Mouse (Mus musculus) kidney, postnatal 0 days (tissue): ENCODE measurements around the gene Lrrn2. TPM values are rescaled to one million over a fixed set of nuclear protein-coding genes. Genes with fewer than 3 reads are reported as not detected.
A peak's percentile ranks its signal among the peaks of the same experiment; 100 is the strongest.

ENCODE experiments used
- ATAC-seq: fragments of 200-750 bp; cut with Nextera tagmentation; replicated peaks from 2 replicates; pipeline ENCODE4 v1.8.0; 2017; ENCODE audit warnings: low read depth, moderate number of reproducible peaks, moderate TSS enrichment, moderate library complexity; ENCODE audit not compliant: low FRiP score
- DNase-seq: peaks from one replicate; pipeline ENCODE4 v3.0.0-alpha.2; 2016; ENCODE audit warnings: low spot score
- H3K27ac ChIP-seq: fragments of 300-500 bp; sonication (generic); 2 replicates; pipeline ENCODE4 v1.5.1; 2014; ENCODE audit warnings: mild to moderate bottlenecking
- H3K27me3 ChIP-seq: fragments of 300-500 bp; sonication (generic); 2 replicates; pipeline ENCODE4 v1.6.1; 2014; ENCODE audit warnings: low read length, mixed read lengths; ENCODE audit not compliant: insufficient read depth
- H3K36me3 ChIP-seq: fragments of 300-500 bp; sonication (generic); 2 replicates; pipeline ENCODE4 v1.6.1; 2014; ENCODE audit warnings: low read length, mixed read lengths; ENCODE audit not compliant: insufficient read depth
- H3K4me1 ChIP-seq: fragments of 300-500 bp; sonication (generic); replicated peaks from 2 replicates; pipeline ENCODE4 v1.6.1; 2014; ENCODE audit warnings: antibody characterized with exemption, low read length, mixed read lengths; ENCODE audit not compliant: insufficient read depth
- H3K4me2 ChIP-seq: fragments of 300-500 bp; sonication (generic); 2 replicates; pipeline ENCODE4 v1.6.1; 2014; ENCODE audit warnings: mild to moderate bottlenecking, low read length, moderate library complexity, mixed read lengths
- H3K4me3 ChIP-seq: fragments of 300-500 bp; sonication (generic); replicated peaks from 2 replicates; pipeline ENCODE4 v1.5.1; 2014; ENCODE audit warnings: low read depth, low read length
- H3K9ac ChIP-seq: fragments of 300-500 bp; sonication (generic); 2 replicates; pipeline ENCODE4 v1.6.1; 2014; ENCODE audit warnings: low read depth, low read length
- H3K9me3 ChIP-seq: fragments of 300-500 bp; sonication (generic); replicated peaks from 2 replicates; pipeline ENCODE4 v1.6.1; 2016; ENCODE audit warnings: low read length, inconsistent platforms, mixed read lengths
- CTCF ChIP-seq: IDR thresholded peaks from 2 replicates; pipeline ENCODE4 v1.5.1; 2016; ENCODE audit warnings: antibody characterized with exemption, low read depth, mild to moderate bottlenecking, moderate library complexity
- whole genome bisulfite sequencing: fragments of 180-500 bp; shearing (Covaris S2); extraction: QIAGEN DNeasy Blood & Tissue Kit; methylation state at CpG from one replicate; pipeline ENCODE4 v1.1.7; 2014; 5-methylcytosine and 5-hydroxymethylcytosine counted together
- polyA plus RNA-seq: library from polyadenylated mRNA; unstranded; fragments of >200 nt; fragmentation: Nextera tagmentation; extraction: Ambion mirVana; gene quantifications from 2 replicates; pipeline ENCODE4 v1.2.1, GENCODE M21; 2015

Lrrn2 gene
- polyA plus RNA-seq, 1 experiment from 2014 or later: 3.3 TPM

DNA sequence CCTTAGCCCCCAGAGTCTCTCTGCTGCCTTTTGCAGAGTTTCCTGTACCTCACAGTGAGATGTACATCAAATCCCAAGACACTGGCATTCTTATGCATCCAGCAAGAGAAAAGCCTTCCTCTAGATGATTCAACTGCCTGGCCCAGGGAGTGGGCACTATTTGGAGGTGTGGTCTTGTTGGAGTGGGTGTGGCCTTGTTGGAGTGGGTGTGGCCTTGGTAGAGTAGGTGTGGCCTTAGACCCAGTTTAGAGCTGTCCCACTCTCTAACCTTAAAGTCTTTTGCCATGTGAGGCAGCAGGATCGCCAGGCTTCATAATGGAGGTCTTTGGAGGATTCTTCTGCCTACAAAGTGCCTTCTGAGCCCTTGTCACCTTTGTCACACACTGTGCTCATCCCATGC, 29.9 kb downstream of the Lrrn2 start:
- TF ChIP-seq CTCF: no peak
- H3K27ac ChIP-seq: no peak overlapping the region
- ATAC-seq (no peak), DNase-seq (no peak)
- no peak overlapping the region for H3K9ac ChIP-seq
- no peak overlapping the region for H3K4me3 ChIP-seq
- H3K27me3 ChIP-seq: no peaks in the 10 kb centered on the region
- H3K9me3 ChIP-seq: no peaks in the 10 kb centered on the region
- no peaks in the 10 kb centered on the region for H3K4me1 ChIP-seq
- 94% methylated on average over 1 of the region's 1 CpGs for WGBS
- H3K4me2 ChIP-seq: no peak overlapping the region
- no peaks in the 10 kb centered on the region for H3K36me3 ChIP-seq

DNA sequence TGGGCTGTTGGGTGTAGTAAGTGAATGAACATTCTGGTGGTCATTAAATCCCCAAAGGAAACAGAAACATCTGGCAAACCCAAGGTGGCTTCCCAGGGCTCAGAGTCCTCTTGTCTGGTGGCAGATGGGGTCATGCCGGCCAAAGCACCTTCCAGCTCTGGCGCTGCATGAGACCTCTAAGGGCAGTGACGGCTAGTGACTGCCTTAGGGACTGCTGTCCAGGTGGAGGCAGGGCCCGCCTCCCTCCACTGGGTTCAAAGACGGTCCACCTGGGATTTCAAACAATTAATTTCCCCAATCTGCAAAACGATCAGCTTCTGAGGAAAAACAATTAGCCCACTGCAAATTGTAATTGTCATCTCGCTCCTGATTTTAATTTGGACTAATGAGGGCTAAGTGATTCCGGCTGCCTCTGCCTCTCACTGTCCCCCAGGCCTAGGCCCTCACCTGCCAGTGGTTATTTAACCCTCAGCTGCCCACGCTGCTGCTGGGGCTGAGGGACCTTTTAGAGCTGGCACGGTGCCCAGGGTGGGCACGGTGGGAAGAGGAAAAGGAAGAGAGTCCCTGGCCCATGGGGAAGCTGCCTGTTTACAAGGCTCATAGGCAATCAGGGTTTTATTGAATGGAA, 30.5 kb downstream of the Lrrn2 start:
- no peak overlapping the region for H3K4me3 ChIP-seq
- WGBS: 55% methylated on average over 11 of the region's 11 CpGs

DNA sequence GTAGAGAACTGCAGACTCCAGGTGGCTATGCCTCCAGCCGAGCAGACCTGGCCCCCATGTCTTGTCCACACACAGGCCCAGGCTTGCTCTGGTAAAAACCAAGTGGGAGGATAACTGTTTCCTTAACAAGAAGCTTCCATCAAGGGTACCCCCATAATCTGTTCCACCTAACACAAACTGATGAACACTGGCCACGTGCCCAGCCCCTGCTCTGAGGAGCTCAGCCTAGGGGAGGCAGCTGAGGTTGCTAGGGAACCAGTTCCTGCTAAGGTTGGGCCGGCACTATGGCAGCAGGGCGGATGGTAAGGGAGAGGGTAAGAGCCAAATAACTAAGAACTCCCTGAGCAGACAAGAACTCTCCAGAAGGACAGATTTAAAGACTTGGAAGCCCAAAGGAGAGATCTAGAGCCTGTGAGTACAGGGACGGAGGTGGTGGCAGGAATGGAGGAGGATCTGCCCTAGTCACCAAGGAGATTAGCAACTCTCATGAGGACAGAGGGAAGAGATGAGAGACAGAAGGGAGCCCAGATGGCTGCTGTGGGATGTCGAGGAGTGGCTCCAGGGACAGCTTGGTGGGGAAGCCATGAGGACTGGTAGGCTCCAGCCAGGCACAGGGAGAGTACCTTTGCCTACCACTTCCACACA, 35.9 kb downstream of the Lrrn2 start:
- DNase-seq (no peak), ATAC-seq (no peak)
- Histone ChIP-seq H3K4me1 (no peaks in the 10 kb centered on the region), H3K27me3 (no peaks in the 10 kb centered on the region), H3K9ac (no peak overlapping the region), H3K27ac (no peak overlapping the region), H3K36me3 (no peaks in the 10 kb centered on the region), H3K4me2 (no peak overlapping the region), H3K9me3 (no peaks in the 10 kb centered on the region), H3K4me3 (no peak overlapping the region)
- TF ChIP-seq CTCF: no peak
- 55% methylated on average over 6 of the region's 6 CpGs for WGBS

More for the DNA sequence above, 30.5 kb downstream of the Lrrn2 start:
- Histone ChIP-seq H3K4me1 (no peaks in the 10 kb centered on the region), H3K27ac (no peak overlapping the region), H3K9me3 (no peaks in the 10 kb centered on the region), H3K27me3 (no peaks in the 10 kb centered on the region), H3K36me3 (no peaks in the 10 kb centered on the region), H3K9ac (no peak overlapping the region), H3K4me2 (no peak overlapping the region)
- DNase-seq (no peak), ATAC-seq (no peak)
- TF ChIP-seq CTCF: no peak

DNA sequence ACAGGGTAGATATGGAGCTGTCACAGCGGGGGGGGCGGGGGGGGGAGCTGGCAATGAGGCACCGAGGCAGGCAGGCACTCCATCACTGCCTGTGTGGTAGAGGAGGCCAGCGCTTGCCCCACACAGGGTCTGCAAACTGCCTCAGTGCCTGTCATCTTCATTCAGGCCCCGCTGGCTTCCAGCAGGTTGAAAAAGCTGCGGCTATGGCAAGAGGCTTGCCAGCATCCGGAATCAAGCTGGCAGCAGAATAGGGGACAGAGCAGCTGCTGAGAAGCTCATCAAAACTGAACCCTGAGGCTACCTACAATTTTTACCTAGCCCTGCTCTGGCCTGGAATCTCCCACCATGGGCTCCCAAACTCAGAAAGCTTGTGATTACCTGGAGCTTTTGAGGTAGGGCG, 37.5 kb downstream of the Lrrn2 start:
- Histone ChIP-seq H3K9me3 (no peaks in the 10 kb centered on the region), H3K36me3 (no peaks in the 10 kb centered on the region), H3K4me2 (no peak overlapping the region), H3K4me1 (no peaks in the 10 kb centered on the region), H3K9ac (no peak overlapping the region), H3K4me3 (no peak overlapping the region), H3K27me3 (no peaks in the 10 kb centered on the region), H3K27ac (no peak overlapping the region)
- WGBS: 13% methylated on average over 8 of the region's 8 CpGs
- DNase-seq (no peak), ATAC-seq (no peak)
- TF ChIP-seq CTCF: no peak

DNA sequence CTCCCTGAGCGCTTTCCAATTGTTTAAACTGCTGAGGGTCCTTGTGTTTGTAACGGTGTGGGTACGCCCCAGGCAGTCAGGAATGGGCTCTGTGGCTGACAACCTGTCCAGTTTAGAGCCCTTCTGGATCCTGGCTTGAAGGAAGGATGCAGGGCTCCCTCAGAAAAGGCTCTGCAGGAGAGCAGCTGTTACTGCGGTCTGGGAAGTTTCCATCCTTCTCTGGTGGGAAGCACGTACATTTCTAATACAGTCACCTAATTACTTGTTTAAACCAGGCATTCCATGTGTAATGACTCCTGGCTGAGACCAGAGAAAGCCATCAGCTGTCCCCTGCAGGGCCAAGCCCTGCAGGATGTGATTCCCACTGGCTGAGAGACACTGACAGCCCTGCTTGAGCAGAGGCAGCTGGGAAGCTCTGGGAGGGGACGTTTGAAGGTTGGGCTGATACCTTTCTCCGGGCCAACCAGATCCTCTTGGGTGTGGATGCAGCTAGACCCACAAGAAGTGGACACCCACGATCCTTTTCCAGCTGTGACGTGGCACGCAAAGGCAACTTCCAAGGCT, 38.1 kb downstream of the Lrrn2 start:
- Histone ChIP-seq H3K36me3 (no peaks in the 10 kb centered on the region), H3K4me1 (no peaks in the 10 kb centered on the region), H3K4me3 (no peak overlapping the region), H3K4me2 (no peak overlapping the region), H3K9me3 (no peaks in the 10 kb centered on the region), H3K9ac (no peak overlapping the region), H3K27ac (no peak overlapping the region), H3K27me3 (no peaks in the 10 kb centered on the region)
- WGBS: 15% methylated on average over 10 of the region's 10 CpGs
- TF ChIP-seq CTCF: no peak
- ATAC-seq (no peak), DNase-seq (peak; percentile 17)

DNA sequence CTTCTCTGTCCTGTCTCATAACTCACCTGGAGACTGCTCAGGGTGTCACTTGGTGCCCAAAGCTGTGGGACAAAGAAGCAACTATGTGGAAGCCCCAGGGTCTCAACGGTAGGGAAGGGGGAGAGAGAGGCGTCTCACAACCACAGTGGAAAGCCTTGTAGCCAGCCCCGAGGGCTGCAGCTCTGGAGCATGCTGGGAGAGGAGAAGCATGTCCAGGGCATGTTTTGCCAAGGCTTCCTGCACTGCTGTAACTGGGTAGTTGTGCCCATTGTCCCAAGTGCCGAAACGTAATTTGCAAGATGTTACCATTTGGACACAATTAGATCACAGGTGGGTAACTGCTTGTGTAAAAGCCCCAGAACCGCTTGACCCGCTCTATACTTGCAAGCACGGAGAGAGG, 39.2 kb downstream of the Lrrn2 start:
- Histone ChIP-seq H3K9me3 (no peaks in the 10 kb centered on the region), H3K27me3 (no peaks in the 10 kb centered on the region), H3K9ac (no peak overlapping the region), H3K36me3 (no peaks in the 10 kb centered on the region), H3K4me3 (no peak overlapping the region), H3K4me2 (no peak overlapping the region), H3K4me1 (no peaks in the 10 kb centered on the region), H3K27ac (no peak overlapping the region)
- 75% methylated on average over 8 of the region's 8 CpGs for WGBS
- TF ChIP-seq CTCF: no peak
- ATAC-seq (no peak), DNase-seq (no peak)
